9 mouse cellular contexts compared by ENCODE assay signal in genomic region chr7:112854516-112854915, GRCm38 (mm10).
DNase-seq lines count a peak whose midpoint lies in the region; ATAC-seq and TF ChIP-seq lines count a peak whose summit lies in the region.
"Had no signal": no experiment of that assay in that cellular context is flagged by ENCODE, and none has a peak within 500 bp of the region (broad histone marks: within the 10 kb centered on the region; RNA-seq: fewer than 3 reads in every experiment).

No protein-coding gene starts in this region.

- H3K4me2 ChIP-seq in intestine, postnatal 0 days (replicated peaks; ENCODE audit: low read depth) = no peak overlapping the region
- H3K4me2 ChIP-seq: midbrain, embryonic 12.5 days had no signal

- no peak overlapping the region for H3K27ac ChIP-seq in liver, adult 2 months (replicated peaks; ENCODE audit: insufficient read depth, low read depth, low read length)
- H3K27ac ChIP-seq in intestine, postnatal 0 days (ENCODE audit: low read depth, low read length) = no peak overlapping the region
- H3K27ac ChIP-seq: midbrain, embryonic 12.5 days had no signal

- H3K36me3 ChIP-seq in liver, adult 2 months (ENCODE audit: control insufficient read depth, insufficient read depth, low read length) = no peaks in the 10 kb centered on the region
- 0 out of 2 replicates have a peak, but pooled peaks cover 6% of the 10 kb centered on the region for H3K36me3 ChIP-seq in intestine, postnatal 0 days (ENCODE audit: control insufficient read depth, insufficient read depth)

- H3K79me2 ChIP-seq in liver, adult 2 months (ENCODE audit: control insufficient read depth, insufficient read depth, low read length) = no peaks in the 10 kb centered on the region

- no peak overlapping the region for H3K4me3 ChIP-seq in liver, adult 2 months (ENCODE audit: insufficient read depth, low read depth, low read length)
- H3K4me3 ChIP-seq in intestine, postnatal 0 days (ENCODE audit: low read depth, low read length) = no peak overlapping the region
- H3K4me3 ChIP-seq: midbrain, embryonic 12.5 days had no signal

- no peak overlapping the region for H3K9ac ChIP-seq in liver, adult 2 months (ENCODE audit: low read depth, low read length)
- H3K9ac ChIP-seq in intestine, postnatal 0 days (ENCODE audit: low read depth, low read length) = no peak overlapping the region
- H3K9ac ChIP-seq: midbrain, embryonic 12.5 days had no signal

- WGBS in liver, adult 2 months = 63% methylated on average over 5 of the region's 5 CpGs
- WGBS in intestine, postnatal 0 days = 43% methylated on average over 5 of the region's 5 CpGs

- H3K27me3 ChIP-seq in liver, adult 2 months (ENCODE audit: control insufficient read depth, insufficient read depth, low read length) = no peaks in the 10 kb centered on the region
- H3K27me3 ChIP-seq in intestine, postnatal 0 days (replicated peaks; ENCODE audit: control insufficient read depth, insufficient read depth, low read length) = no peaks in the 10 kb centered on the region
- H3K27me3 ChIP-seq: midbrain, embryonic 12.5 days had no signal

- DNase-seq in heart, adult 11 months = peak; percentile 83
- DNase-seq in heart, postnatal 10 days = no peak
- no peak for DNase-seq in liver, adult 2 months (ENCODE audit: extremely low read depth, low read depth, low spot score)
- DNase-seq in liver (no peak), MN1 (ENCODE audit: low spot score) (peak; percentile 39)
- DNase-seq in urinary bladder, adult 18-20 months (ENCODE audit: low spot score in 2 of 2) = no peak
- DNase-seq in spleen, postnatal 36 days (ENCODE audit: low spot score in 2 of 2) = no peak

- TF ChIP-seq CTCF in liver, adult 2 months (IDR thresholded peaks at IDR 0.05; ENCODE audit: low read depth, low read length) = peak; percentile 5; the same call in 1 of the 2 replicates
- peak; percentile 61 for TF ChIP-seq CTCF in intestine, postnatal 0 days (IDR thresholded peaks at IDR 0.05; ENCODE audit: low read depth)

- no peak for TF ChIP-seq POLR2A in liver, adult 2 months (IDR thresholded peaks at IDR 0.05; ENCODE audit: extremely low read depth, insufficient read depth, low read length)

- peaks cover 11% of the 10 kb centered on the region for H3K4me1 ChIP-seq in liver, adult 2 months (ENCODE audit: control insufficient read depth, insufficient read depth, low read length)
- H3K4me1 ChIP-seq in intestine, postnatal 0 days (replicated peaks; ENCODE audit: control insufficient read depth, insufficient read depth, low read length) = 0 out of 2 replicates have a peak, but pooled peaks cover 2% of the 10 kb centered on the region

- ATAC-seq in intestine, postnatal 0 days = peak; percentile 86

- intact Hi-C loops in heart, postnatal 10 days (cut with DNase I) = no loop called here

- no peaks in the 10 kb centered on the region for H3K9me3 ChIP-seq in intestine, postnatal 0 days (ENCODE audit: control insufficient read depth)
- H3K9me3 ChIP-seq: midbrain, embryonic 12.5 days had no signal

Comparison
In these comparisons a context has a peak if more than half of its experiments do, and no peak if none do; other contexts are left out.
1. DNase-seq: peak in heart, adult 11 months (single experiment) and MN1 (single experiment); none in heart, postnatal 10 days (0 of 2), liver, adult 2 months (single experiment), liver (single experiment), urinary bladder, adult 18-20 months (0 of 2) and spleen, postnatal 36 days (0 of 2).